Mouse (Mus musculus) thymus, adult 2 months (tissue): ENCODE results near the gene Smg6.
A peak's percentile ranks its signal among the peaks of the same experiment; 100 is the strongest.

ENCODE experiments used
- CTCF ChIP-seq: fragments of 200-500 bp; IDR thresholded peaks from 2 replicates; pipeline ENCODE4 v1.5.1; 2012; ENCODE audit warnings: mild to moderate bottlenecking, control low read depth, low read length, moderate library complexity, borderline replicate concordance; ENCODE audit not compliant: control insufficient read depth, poor library complexity, insufficient read depth; ENCODE audit errors: extremely low read depth
- POLR2A ChIP-seq: fragments of 200-500 bp; IDR thresholded peaks from 2 replicates; pipeline ENCODE4 v1.6.1; 2012; ENCODE audit warnings: mild to moderate bottlenecking, low read length, control low read depth, moderate library complexity; ENCODE audit not compliant: control insufficient read depth, poor library complexity, insufficient read depth; ENCODE audit errors: extremely low read depth

GRCm38 (mm10) chr11:75012997-75013694, 87.5 kb downstream of the Smg6 start:
- TF ChIP-seq CTCF: peak; percentile 44; the same call in 1 of the 2 replicates
- TF ChIP-seq POLR2A: no peak
